Comparison of ENCODE assay signal across 23 mouse cellular contexts in genomic region chr5:132083753-132084326, GRCm38 (mm10).
DNase-seq lines count a peak whose midpoint lies in the region; ATAC-seq lines count a peak whose summit lies in the region.
"Had no signal": no experiment of that assay in that cellular context is flagged by ENCODE, and none has a peak within 500 bp of the region (broad histone marks: within the 10 kb centered on the region; RNA-seq: fewer than 3 reads in every experiment).

No protein-coding gene starts in this region.

- no peaks in the 10 kb centered on the region for H3K9me3 ChIP-seq in heart, embryonic 11.5 days (replicated peaks; ENCODE audit: control insufficient read depth, low read length)
- H3K9me3 ChIP-seq in limb, embryonic 13.5 days = no peaks in the 10 kb centered on the region
- H3K9me3 ChIP-seq: forebrain, embryonic 12.5 days; neural tube, embryonic 12.5 days had no signal

- DNase-seq in heart, adult 8-10 months (ENCODE audit: low spot score) = peak; percentile 15
- peak; percentile 47 for DNase-seq in embryo, embryonic 11.5 days (ENCODE audit: low read depth, low spot score)
- peak; percentile 68 for DNase-seq in forelimb bud, embryonic 11.5 days (ENCODE audit: low read depth, low spot score)
- DNase-seq in layer of hippocampus, adult 11-12 months (ENCODE audit: low spot score) = no peak
- DNase-seq in adrenal gland, adult 2 months = no peak
- DNase-seq: B cell, adult 2 months; cerebellum, adult 11-12 months; kidney, adult 2 months; kidney, postnatal 36 days; layer of hippocampus, postnatal 36 days; left cerebral cortex, postnatal 4 days; liver, postnatal 0 days; lung, postnatal 36 days; right cerebral cortex, postnatal 25 days; thymus, adult 2 months had no signal

- no peak overlapping the region for H3K27ac ChIP-seq in heart, embryonic 11.5 days (ENCODE audit: low read depth, low read length)
- H3K27ac ChIP-seq in limb, embryonic 13.5 days = no peak overlapping the region
- H3K27ac ChIP-seq: forebrain, embryonic 12.5 days; hindbrain, postnatal 0 days; neural tube, embryonic 12.5 days had no signal

- no peaks in the 10 kb centered on the region for H3K36me3 ChIP-seq in heart, embryonic 11.5 days (ENCODE audit: control insufficient read depth, insufficient read depth, low read length)
- H3K36me3 ChIP-seq in limb, embryonic 13.5 days = no peaks in the 10 kb centered on the region
- H3K36me3 ChIP-seq: forebrain, embryonic 12.5 days; neural tube, embryonic 12.5 days had no signal

- no peaks in the 10 kb centered on the region; the same call in 1 of the 2 replicates for H3K4me1 ChIP-seq in heart, embryonic 11.5 days (ENCODE audit: control insufficient read depth, insufficient read depth, low read length)
- H3K4me1 ChIP-seq in limb, embryonic 13.5 days = peaks cover 24% of the 10 kb centered on the region
- H3K4me1 ChIP-seq: neural tube, embryonic 12.5 days had no signal

- H3K27me3 ChIP-seq in heart, embryonic 11.5 days (ENCODE audit: control insufficient read depth, insufficient read depth, low read length) = no peaks in the 10 kb centered on the region
- H3K27me3 ChIP-seq in limb, embryonic 13.5 days = 0 out of 2 replicates have a peak, but pooled peaks cover 5% of the 10 kb centered on the region
- H3K27me3 ChIP-seq: neural tube, embryonic 12.5 days; Patski had no signal

- H3K9ac ChIP-seq in heart, embryonic 11.5 days (ENCODE audit: low read depth, low read length) = no peak overlapping the region
- no peak overlapping the region for H3K9ac ChIP-seq in limb, embryonic 13.5 days
- H3K9ac ChIP-seq: forebrain, embryonic 12.5 days; liver, postnatal 0 days; neural tube, embryonic 12.5 days had no signal

- H3K4me2 ChIP-seq in heart, embryonic 11.5 days = no peak overlapping the region
- H3K4me2 ChIP-seq in limb, embryonic 13.5 days (replicated peaks) = 0 out of 2 replicates have a peak overlapping the region, but pooled peaks have one; percentile 24
- H3K4me2 ChIP-seq: forebrain, embryonic 12.5 days; neural tube, embryonic 12.5 days had no signal

- no peak overlapping the region for H3K4me3 ChIP-seq in heart, embryonic 11.5 days (ENCODE audit: low read depth, low read length)
- no peak overlapping the region for H3K4me3 ChIP-seq in limb, embryonic 13.5 days
- H3K4me3 ChIP-seq: forebrain, embryonic 12.5 days; neural tube, embryonic 12.5 days had no signal

- WGBS in heart, embryonic 11.5 days (ENCODE audit: insufficient replicate concordance) = 66% methylated on average over 8 of the region's 8 CpGs
- WGBS in limb, embryonic 13.5 days = 9% methylated on average over 8 of the region's 8 CpGs

- no peak for ATAC-seq in heart, embryonic 11.5 days (replicated peaks; ENCODE audit: insufficient number of reproducible peaks, low FRiP score, low TSS enrichment)
- peak; percentile 92 for ATAC-seq in limb, embryonic 13.5 days (ENCODE audit: low FRiP score, low read depth)
- no peak for ATAC-seq in activated CD4-positive, CD25-positive, alpha-beta regulatory T cell, adult 4 months
- ATAC-seq: hindbrain, postnatal 0 days; liver, postnatal 0 days; midbrain, embryonic 16.5 days; Patski had no signal

Comparison
In these comparisons a context has a peak if more than half of its experiments do, and no peak if none do; other contexts are left out.
1. DNase-seq: peak in heart, adult 8-10 months (single experiment), embryo, embryonic 11.5 days (single experiment) and forelimb bud, embryonic 11.5 days (single experiment); none in layer of hippocampus, adult 11-12 months (single experiment) and adrenal gland, adult 2 months (single experiment).